Mouse (Mus musculus): ENCODE data around the gene Atp5j.

Atp5j gene

DNA sequence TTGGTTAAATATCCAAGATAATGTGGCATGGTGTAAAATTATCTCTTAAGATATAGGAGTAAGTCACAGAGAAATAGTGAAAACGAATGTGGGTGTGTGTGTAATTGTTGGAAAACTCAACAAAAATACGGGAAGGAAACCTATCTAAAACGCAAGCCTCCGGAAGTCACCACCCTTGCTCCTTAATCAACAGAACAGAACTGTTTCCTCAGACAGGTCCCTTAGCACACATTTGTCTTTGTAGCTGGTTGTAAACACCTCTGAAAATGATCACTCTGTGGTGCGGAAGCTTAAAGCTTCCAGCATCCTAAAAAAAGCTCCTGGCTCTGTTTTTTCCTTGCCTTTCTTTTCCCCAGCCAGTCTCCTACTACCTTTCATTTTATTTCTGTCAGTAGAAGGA is 30.6 kb downstream of the Atp5j start:
- no peak for DNase-seq

DNA sequence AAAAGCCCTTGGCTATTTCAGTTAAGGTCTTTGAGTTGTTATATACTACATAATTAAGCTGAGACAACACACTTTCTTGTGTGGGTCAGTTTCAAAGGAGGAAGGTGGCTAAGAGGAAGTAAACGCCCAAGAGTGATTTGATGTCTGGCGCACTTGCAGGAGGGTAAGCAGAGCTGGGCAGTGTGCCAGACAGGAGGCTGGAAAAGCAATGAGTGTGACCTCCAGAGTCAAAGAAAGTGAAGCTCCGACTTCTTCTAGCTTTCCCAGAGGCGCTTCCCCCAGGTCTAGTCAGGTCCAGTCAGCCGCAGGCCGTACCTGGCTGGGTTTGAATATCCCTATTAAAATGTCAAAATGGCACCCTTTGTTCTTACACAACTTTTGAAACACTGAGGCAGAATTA is 33.2 kb downstream of the Atp5j start:
- no peak for DNase-seq

DNA sequence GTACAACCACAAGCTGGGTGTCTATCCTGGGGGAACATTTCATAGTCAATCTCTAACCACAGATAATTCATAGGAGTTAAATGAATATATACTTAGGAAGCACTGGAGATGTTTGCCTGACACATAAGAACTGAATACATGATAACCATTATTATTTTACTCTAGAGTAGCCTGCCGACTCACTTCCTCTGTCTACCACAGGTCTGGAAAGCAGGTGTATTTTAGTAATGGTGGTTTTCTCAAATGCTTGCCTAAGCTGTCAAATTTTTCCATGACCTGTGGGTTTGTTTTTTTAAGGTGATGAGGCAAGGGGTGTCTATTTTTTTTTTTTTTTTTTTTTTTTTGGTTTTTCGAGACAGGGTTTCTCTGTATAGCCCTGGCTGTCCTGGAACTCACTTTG is 35.4 kb downstream of the Atp5j start:
- no peak for DNase-seq

DNA sequence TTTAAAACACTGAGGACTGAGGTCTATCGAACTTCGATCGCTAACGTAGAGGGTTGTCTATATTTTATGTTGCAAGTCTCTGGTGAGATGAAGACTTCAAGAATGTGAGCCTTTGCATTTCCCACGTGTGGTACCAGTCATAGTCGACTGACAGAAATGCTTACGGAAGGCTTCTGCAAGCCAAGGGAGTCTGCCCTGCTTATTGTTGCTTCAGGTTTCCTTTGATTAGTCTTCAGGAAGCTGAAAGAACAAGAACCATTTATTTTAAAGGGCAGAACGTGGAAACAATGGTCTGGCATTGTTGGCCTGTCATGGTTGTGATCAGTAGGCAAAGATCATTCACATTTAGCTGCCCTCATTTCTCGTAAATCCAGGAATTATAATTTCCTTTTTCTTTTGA is 38.7 kb downstream of the Atp5j start:
- DNase-seq = no peak

DNA sequence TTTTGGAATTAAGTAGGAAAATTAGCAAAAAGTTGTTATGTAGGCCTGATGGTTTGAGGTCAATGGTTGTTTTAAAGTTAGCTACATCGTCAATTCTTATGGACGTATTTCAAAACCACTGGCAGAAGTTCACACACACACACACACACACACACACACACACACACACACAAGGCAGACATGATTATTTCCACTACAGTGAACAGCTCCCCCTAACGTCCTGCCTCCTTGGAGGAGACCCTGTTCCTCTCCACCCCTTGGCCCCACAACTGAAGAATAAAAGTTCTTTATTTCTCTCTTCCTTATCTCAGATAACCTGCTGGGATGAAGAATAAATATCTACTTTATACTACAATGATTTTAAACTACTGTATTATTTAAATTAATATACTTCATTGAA is 40.1 kb downstream of the Atp5j start:
- DNase-seq = no peak

DNA sequence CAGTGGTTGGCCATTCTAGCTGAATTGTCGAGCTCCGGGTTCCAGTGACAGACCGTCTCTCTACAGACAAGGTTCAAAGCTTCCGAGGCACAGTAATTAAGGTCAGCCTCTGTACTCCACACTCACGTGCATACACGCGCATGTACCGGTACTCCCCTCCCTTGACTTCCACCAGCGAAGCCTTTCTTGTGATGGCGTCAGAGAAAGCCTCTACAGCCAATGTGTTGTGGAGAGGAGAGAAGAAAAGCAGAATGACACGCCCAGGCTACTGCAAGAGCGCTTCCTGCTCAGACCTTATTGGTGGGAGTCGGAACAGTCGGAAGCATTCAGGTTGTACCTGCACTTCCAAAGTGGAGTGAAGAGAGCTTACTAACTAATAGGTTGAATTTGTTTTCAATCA is 42.0 kb downstream of the Atp5j start:
- no peak for DNase-seq

DNA sequence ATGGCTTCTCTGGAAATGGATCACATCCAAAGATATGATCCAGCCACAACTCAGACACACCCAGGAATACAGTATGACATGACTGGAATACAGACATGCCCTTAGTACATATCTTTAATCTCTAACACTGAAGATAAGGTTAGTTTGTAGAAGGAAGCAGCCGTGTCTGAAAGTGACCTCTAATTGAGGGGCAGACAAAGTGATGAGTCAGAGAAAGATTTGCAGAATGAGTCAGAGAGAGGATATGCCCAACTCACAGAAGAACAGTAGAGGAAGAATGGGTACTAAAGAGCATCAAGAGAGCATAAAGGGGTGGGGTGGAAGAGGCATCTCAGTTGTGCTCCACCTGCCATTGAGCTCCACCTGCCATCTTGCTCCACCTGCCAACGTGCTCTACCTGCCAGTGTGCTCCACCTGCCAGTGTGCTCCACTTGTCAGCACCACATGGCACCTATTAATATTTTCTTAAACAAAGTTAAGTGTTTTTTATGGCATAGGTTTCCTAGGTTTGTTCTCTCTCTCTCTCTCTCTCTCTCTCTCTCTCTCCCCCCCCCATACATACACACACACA is 44.7 kb downstream of the Atp5j start:
- DNase-seq = no peak

DNA sequence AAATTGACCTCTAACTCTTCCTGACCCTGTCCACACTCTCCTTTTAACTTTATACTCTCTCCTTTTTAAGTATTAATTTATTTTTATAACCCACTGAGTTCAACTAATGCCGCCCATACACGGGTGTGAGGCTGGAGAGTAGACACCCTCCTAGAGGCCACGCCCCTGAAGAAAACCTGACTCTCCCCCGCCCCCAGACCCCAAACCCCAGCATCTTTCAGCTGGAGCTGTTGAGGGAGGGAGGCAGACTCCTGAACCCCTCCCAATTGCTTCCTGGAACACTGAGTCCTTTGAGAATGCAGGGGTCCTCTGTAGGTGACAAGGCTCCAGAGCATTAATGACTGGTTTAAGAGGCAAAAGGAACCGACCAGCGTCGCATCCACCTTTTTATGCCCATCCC is 50.5 kb downstream of the Atp5j start:
- no peak for DNase-seq

DNA sequence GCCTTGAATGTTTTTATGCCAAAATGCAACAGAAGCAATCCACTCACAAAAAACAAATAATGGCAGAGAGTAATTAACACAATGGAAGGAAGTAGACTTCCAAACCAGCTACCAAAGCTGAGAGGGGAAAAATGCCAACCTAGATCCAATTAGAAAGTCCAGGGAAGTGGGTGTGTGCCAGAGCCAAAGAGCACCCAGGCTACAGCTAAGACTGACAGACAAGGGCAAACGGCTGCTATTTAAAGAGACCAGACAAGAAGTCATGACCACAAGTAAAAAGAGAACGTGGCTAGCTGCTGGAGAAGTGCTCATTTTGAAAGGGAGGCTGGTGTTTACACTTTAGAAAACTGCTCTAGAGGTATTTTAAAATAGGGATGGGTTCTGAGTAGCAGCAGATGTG is 52.1 kb downstream of the Atp5j start:
- no peak for DNase-seq

DNA sequence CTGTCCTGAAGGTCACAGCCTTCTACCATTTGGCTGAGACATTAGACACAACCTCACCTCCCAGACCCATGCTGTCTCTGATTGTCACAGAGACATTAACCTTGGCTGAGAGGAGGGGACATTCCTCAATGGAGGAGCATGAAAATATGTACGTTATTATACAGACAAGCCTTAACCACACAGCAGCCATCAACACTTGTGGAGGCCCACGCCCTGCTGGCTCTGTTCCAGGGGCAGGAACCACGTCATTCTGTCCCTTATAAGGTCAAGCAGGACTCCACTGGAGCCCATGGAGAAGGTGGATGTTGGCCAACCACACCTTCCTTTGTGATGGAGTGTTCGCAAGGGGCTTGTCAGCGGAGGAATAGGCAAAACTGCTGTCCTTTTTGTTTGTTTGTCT is 55.7 kb downstream of the Atp5j start:
- DNase-seq = no peak

DNA sequence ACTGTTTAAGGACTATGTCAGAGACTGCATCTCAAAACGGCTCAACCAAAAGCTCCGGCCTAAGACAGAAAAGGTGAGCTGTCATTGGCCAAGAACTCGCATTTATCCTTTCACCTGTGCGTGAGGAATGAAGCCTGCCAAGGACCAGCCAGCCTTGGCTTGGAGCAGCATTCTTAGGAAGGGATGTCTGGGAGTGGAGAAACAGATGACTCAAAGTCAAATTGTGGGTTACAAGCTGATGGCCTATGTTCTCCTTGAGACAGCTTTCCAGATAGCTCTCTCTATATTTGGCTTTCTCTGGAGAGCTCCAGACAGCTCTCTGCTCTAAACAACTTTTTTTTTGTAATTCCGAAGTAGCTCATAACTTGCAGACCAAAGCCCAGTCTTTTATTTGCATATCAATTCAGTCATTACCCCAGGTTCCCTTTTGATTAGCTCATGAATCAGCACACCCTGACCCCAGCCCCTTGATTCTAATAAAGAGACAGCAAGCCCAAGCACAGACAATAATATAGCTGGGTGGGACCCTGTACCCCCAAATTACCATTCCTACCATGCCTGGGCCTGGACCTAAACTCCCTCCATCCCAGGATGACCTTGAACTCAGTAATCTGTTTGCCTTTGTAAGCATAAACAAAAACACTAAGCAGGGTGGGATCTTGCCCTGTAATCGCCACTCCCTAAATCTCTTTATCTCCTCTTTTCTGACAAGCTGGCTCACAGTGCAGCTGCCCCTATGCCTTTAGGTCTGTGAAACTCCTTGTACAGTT is 56.4 kb downstream of the Atp5j start:
- no peak for DNase-seq

DNA sequence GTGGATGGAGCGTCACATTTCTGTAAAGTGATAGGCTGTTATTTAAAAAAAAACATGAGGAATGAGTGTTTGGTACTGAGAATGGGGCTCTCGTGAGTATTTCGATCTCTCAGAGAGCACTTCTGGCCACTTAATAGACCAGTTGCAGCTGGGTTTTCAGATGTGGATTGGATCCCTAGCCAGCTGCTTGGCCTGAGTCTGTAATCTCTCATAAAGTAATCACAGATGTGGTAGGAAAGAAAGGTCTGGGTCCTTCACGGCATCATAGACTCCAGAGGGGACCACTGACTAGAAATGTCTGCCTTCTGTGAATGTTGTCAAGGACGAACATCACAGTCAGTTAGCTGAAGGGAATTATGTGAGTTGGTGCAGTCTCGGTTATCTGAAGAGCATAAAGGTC is 57.0 kb downstream of the Atp5j start:
- DNase-seq = no peak
